Mouse (Mus musculus): ENCODE measurements around the gene Myh11. TPM values are rescaled to one million over a fixed set of nuclear protein-coding genes. Genes with fewer than 3 reads are reported as not detected.
A peak's percentile ranks its signal among the peaks of the same experiment; 100 is the strongest.

Gene Myh11
- polyA plus RNA-seq, 1 experiment from 2014 or later: 245 TPM

DNA sequence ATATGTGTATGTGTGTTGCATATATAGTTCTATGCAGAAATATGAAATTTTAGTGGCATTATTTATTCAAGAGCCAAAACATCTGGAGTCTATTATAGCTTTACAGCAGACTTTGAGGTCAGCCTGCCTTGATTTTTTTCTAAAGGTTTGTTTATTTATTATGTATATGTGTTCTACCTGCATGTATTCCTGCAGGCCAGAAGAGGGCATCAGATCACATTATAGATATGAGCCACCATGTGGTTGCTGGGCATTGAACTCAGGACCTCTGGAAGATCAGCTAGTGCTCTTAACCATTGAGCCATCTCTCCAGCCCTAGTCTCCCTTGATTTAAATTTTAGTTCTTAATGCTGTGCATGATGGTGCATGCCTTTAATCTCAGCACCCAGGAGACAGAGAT, 143.5 kb downstream of the Myh11 start:
- Histone ChIP-seq H3K36me3 (ENCODE audit: control insufficient read depth, insufficient read depth, low read length) (peaks cover 24% of the 10 kb centered on the region), H3K4me3 (ENCODE audit: low read depth, low read length) (no peak overlapping the region), H3K27ac (replicated peaks) (no peak overlapping the region), H3K4me1 (replicated peaks; ENCODE audit: control insufficient read depth, insufficient read depth) (no peaks in the 10 kb centered on the region), H3K27me3 (ENCODE audit: control insufficient read depth, insufficient read depth, low read length) (no peaks in the 10 kb centered on the region), H3K9ac (ENCODE audit: low read length) (no peak overlapping the region), H3K9me3 (ENCODE audit: control insufficient read depth, low read length) (no peaks in the 10 kb centered on the region), H3K4me2 (replicated peaks; ENCODE audit: low read depth) (no peak overlapping the region)
- TF ChIP-seq EP300 (optimal IDR thresholded peaks at IDR 0.05) (no peak), CTCF (IDR thresholded peaks at IDR 0.05; ENCODE audit: low read depth) (peak; percentile 50)
- no peak for ATAC-seq (ENCODE audit: low FRiP score, low TSS enrichment)
- DNase-seq (ENCODE audit: low spot score): no peak

MicroRNA genes within 50 kb of the gene (microRNA counts, 519-probe panel; counts per million panel counts)
- microRNA mmu-miR-484: 4,302 counts per million, percentile 38 among the panel's probes with 10 or more counts

Small RNA genes within 50 kb of the gene (microRNA-seq; reads per million reads assigned to microRNA genes)
- 2,206 reads per million, percentile 81 among the genes with 10 or more reads in this experiment for gene Mir484

Other genes with a start within 250 kb of the Myh11 start
- 26.5 and 30.1 TPM in 2 replicates for gene Nde1, start 128.1 kb downstream of the Myh11 start, polyA plus RNA-seq (2015; fragmentation: Nextera tagmentation; extraction: Ambion mirVana)
- gene Marf1, start 128.0 kb downstream of the Myh11 start, polyA plus RNA-seq (2015; fragmentation: Nextera tagmentation; extraction: Ambion mirVana): 6.2 and 6.3 TPM in 2 replicates
- 105 and 114 TPM in 2 replicates for gene Fopnl, start 26.0 kb upstream of the Myh11 start, polyA plus RNA-seq (2015; fragmentation: Nextera tagmentation; extraction: Ambion mirVana)
- gene Abcc1, start 70.2 kb upstream of the Myh11 start, polyA plus RNA-seq (2015; fragmentation: Nextera tagmentation; extraction: Ambion mirVana): 7.0 and 7.1 TPM in 2 replicates